Mouse (Mus musculus) intestine, embryonic 14.5 days (tissue): ENCODE measurements around the gene Slc37a1. TPM values are rescaled to one million over a fixed set of nuclear protein-coding genes. Genes with fewer than 3 reads are reported as not detected.

Source experiments
- ATAC-seq: fragments of 200-750 bp; cut with Nextera tagmentation; replicated peaks from 2 replicates; pipeline ENCODE4 v1.8.0; 2017; ENCODE audit warnings: low read depth, moderate number of reproducible peaks, moderate TSS enrichment, moderate library complexity; ENCODE audit not compliant: low FRiP score, low TSS enrichment
- DNase-seq: peaks from one replicate; pipeline ENCODE4 v3.0.0-alpha.2; 2018; ENCODE audit warnings: low spot score
- H3K27ac ChIP-seq: fragments of 300-500 bp; sonication (generic); 2 replicates; pipeline ENCODE4 v1.5.1; 2014; ENCODE audit warnings: low read depth, mild to moderate bottlenecking, control low read depth
- H3K27me3 ChIP-seq: fragments of 300-500 bp; sonication (generic); replicated peaks from 2 replicates; pipeline ENCODE4 v1.6.1; 2014; ENCODE audit warnings: low read length, control low read depth; ENCODE audit not compliant: control insufficient read depth, insufficient read depth
- H3K36me3 ChIP-seq: fragments of 300-500 bp; sonication (generic); 2 replicates; pipeline ENCODE4 v1.6.1; 2014; ENCODE audit warnings: low read length, control low read depth; ENCODE audit not compliant: control insufficient read depth, insufficient read depth
- H3K4me1 ChIP-seq: fragments of 300-500 bp; sonication (generic); replicated peaks from 2 replicates; pipeline ENCODE4 v1.6.1; 2014; ENCODE audit warnings: low read length, control low read depth, mixed read lengths; ENCODE audit not compliant: control insufficient read depth, insufficient read depth
- H3K4me2 ChIP-seq: fragments of 300-500 bp; sonication (generic); 2 replicates; pipeline ENCODE4 v1.6.1; 2014; ENCODE audit warnings: low read length
- H3K4me3 ChIP-seq: fragments of 300-500 bp; sonication (generic); 2 replicates; pipeline ENCODE4 v1.5.1; 2014; ENCODE audit warnings: low read depth, low read length, control low read depth, mixed read lengths
- H3K9ac ChIP-seq: fragments of 300-500 bp; sonication (generic); 2 replicates; pipeline ENCODE4 v1.6.1; 2014; ENCODE audit warnings: mild to moderate bottlenecking, low read length
- H3K9me3 ChIP-seq: fragments of 300-500 bp; sonication (generic); 2 replicates; pipeline ENCODE4 v1.6.1; 2016; ENCODE audit warnings: low read length, control low read depth; ENCODE audit not compliant: control insufficient read depth
- WGBS: fragments of 180-500 bp; shearing (Covaris S2); extraction: QIAGEN DNeasy Blood & Tissue Kit; methylation state at CpG from one replicate; pipeline ENCODE4 v1.1.7; 2014; 5-methylcytosine and 5-hydroxymethylcytosine counted together
- polyA plus RNA-seq: library from polyadenylated mRNA; unstranded; fragments of >200 nt; fragmentation: Nextera tagmentation; extraction: Ambion mirVana; gene quantifications from 2 replicates; pipeline ENCODE4 v1.2.1, GENCODE M21; 2014

Gene Slc37a1
- polyA plus RNA-seq, 1 experiment from 2014 or later: 14.7 TPM

GRCm38 (mm10) chr17:31303401-31303800, 16.8 kb downstream of the Slc37a1 start:
- 88% methylated on average over 4 of the region's 4 CpGs for WGBS
- no peak for DNase-seq
- no peaks in the 10 kb centered on the region for H3K36me3 ChIP-seq
- peaks cover 10% of the 10 kb centered on the region; the same call in 1 of the 2 replicates for H3K4me1 ChIP-seq
- H3K27ac ChIP-seq: no peak overlapping the region
- no peak overlapping the region for H3K4me3 ChIP-seq
- ATAC-seq: no peak
- no peak overlapping the region for H3K9ac ChIP-seq
- no peak overlapping the region for H3K4me2 ChIP-seq
- no peaks in the 10 kb centered on the region for H3K27me3 ChIP-seq
- no peaks in the 10 kb centered on the region for H3K9me3 ChIP-seq

GRCm38 (mm10) chr17:31304895-31305775, 18.5 kb downstream of the Slc37a1 start:
- Histone ChIP-seq H3K4me3 (no peak overlapping the region), H3K9ac (no peak overlapping the region), H3K9me3 (no peaks in the 10 kb centered on the region), H3K27me3 (no peaks in the 10 kb centered on the region), H3K36me3 (no peaks in the 10 kb centered on the region), H3K4me2 (no peak overlapping the region), H3K27ac (peak overlapping the region; percentile 74), H3K4me1 (peaks cover 7% of the 10 kb centered on the region)
- ATAC-seq: peak; percentile 85
- no peak for DNase-seq
- 38% methylated on average over 12 of the region's 12 CpGs for WGBS

DNA sequence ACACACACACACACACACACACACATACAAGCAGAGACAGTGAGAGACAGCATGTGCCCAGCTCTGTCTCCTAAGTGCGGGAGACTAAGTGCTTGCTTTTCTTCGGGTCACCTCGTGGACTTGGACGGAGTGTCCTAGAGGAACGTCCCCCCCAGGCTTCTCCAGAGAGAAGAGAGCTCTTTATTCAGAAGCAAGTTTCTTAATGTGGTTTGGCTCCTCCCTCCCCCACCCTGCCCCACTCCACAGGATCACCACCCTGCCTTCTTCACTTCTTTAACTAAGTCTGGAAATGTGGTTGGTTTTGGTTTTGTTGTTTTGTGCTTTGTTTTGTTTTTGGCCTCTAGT, 19.2 kb downstream of the Slc37a1 start:
- H3K9ac ChIP-seq: no peak overlapping the region
- 53% methylated on average over 5 of the region's 5 CpGs for WGBS
- DNase-seq (no peak), ATAC-seq (no peak)
- no peaks in the 10 kb centered on the region for H3K9me3 ChIP-seq
- peak overlapping the region; percentile 74 for H3K27ac ChIP-seq
- H3K27me3 ChIP-seq: no peaks in the 10 kb centered on the region
- no peaks in the 10 kb centered on the region for H3K36me3 ChIP-seq
- no peak overlapping the region for H3K4me2 ChIP-seq
- H3K4me1 ChIP-seq: peaks cover 7% of the 10 kb centered on the region
- H3K4me3 ChIP-seq: no peak overlapping the region

- Histone ChIP-seq H3K36me3 (no peaks in the 10 kb centered on the region), H3K4me1 (peaks cover 7% of the 10 kb centered on the region), H3K9ac (no peak overlapping the region), H3K9me3 (no peaks in the 10 kb centered on the region), H3K4me2 (no peak overlapping the region), H3K4me3 (no peak overlapping the region), H3K27ac (no peak overlapping the region), H3K27me3 (no peaks in the 10 kb centered on the region)
- 78% methylated on average over 3 of the region's 3 CpGs for WGBS
- DNase-seq: no peak
- no peak for ATAC-seq
These were observed 21.2 kb downstream of the Slc37a1 start for GRCm38 (mm10) chr17:31307756-31308155.

- peaks cover 7% of the 10 kb centered on the region for H3K4me1 ChIP-seq
- WGBS: 87% methylated on average over 7 of the region's 7 CpGs
- H3K27me3 ChIP-seq: no peaks in the 10 kb centered on the region
- ATAC-seq (0 out of 2 replicates have a peak, but pooled peaks have one; percentile 18), DNase-seq (no peak)
- no peak overlapping the region for H3K4me2 ChIP-seq
- no peak overlapping the region for H3K4me3 ChIP-seq
- H3K27ac ChIP-seq: no peak overlapping the region
- no peak overlapping the region for H3K9ac ChIP-seq
- H3K9me3 ChIP-seq: no peaks in the 10 kb centered on the region
- H3K36me3 ChIP-seq: no peaks in the 10 kb centered on the region
These were observed 21.8 kb downstream of the Slc37a1 start for GRCm38 (mm10) chr17:31308291-31308816.

DNA sequence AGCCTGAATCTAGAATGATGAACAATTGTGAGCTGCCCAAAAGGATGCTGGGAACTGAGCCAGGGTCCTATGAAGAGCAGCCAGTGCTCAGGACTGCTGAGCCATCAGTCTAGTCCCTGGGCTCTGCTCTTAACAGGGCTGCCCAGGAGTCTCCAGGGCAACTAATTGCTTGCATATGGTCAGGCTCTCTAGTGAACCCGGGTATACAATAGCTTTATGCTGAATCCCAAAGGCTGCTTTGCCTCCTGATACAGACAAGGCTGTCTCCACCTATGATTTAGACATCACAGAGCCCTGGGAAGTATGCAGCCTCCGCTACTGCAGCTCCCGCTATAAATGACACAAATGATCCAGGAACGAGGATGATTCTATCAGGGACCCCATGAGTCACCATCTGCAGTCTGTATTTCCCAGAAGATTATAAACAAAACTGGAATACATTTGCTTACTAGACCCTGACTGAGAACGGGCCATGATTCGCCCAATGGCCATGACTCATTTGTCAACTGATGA, 22.7 kb downstream of the Slc37a1 start:
- Histone ChIP-seq H3K9ac (no peak overlapping the region), H3K27ac (no peak overlapping the region), H3K4me3 (no peak overlapping the region), H3K4me2 (no peak overlapping the region), H3K9me3 (no peaks in the 10 kb centered on the region), H3K4me1 (peaks cover 7% of the 10 kb centered on the region), H3K27me3 (no peaks in the 10 kb centered on the region), H3K36me3 (no peaks in the 10 kb centered on the region)
- ATAC-seq: no peak
- 36% methylated on average over 6 of the region's 6 CpGs for WGBS
- DNase-seq: no peak

GRCm38 (mm10) chr17:31311047-31311446, 24.5 kb downstream of the Slc37a1 start:
- no peak overlapping the region for H3K4me3 ChIP-seq
- no peaks in the 10 kb centered on the region for H3K36me3 ChIP-seq
- no peak overlapping the region for H3K9ac ChIP-seq
- no peak overlapping the region for H3K4me2 ChIP-seq
- WGBS: 81% methylated on average over 9 of the region's 9 CpGs
- ATAC-seq (no peak), DNase-seq (no peak)
- H3K27ac ChIP-seq: no peak overlapping the region
- no peaks in the 10 kb centered on the region for H3K9me3 ChIP-seq
- peaks cover 8% of the 10 kb centered on the region; the same call in 1 of the 2 replicates for H3K4me1 ChIP-seq
- H3K27me3 ChIP-seq: no peaks in the 10 kb centered on the region

DNA sequence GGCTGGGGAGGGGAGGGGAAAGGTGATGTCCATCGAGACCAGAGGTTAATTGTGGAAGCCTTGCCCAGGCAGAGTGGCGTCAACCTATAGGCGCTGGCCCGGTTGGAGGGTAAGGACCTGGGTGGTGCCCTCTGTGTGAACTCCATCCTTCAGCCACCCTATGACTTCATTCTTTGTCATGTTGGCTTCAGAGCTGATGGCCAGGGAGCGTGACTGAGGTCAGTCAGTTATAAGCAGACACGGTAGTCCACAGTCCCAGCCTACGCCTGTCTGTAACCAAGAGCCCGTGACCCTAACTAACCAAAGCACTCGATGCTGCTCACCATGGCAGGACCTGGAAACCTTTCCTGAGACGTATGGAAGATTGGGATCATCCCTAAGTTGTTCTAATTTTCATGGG, 26.1 kb downstream of the Slc37a1 start:
- DNase-seq (no peak), ATAC-seq (no peak)
- Histone ChIP-seq H3K9me3 (no peaks in the 10 kb centered on the region), H3K27ac (no peak overlapping the region), H3K9ac (no peak overlapping the region), H3K27me3 (no peaks in the 10 kb centered on the region), H3K4me2 (no peak overlapping the region), H3K4me3 (no peak overlapping the region), H3K36me3 (no peaks in the 10 kb centered on the region), H3K4me1 (peaks cover 8% of the 10 kb centered on the region; the same call in 1 of the 2 replicates)
- 82% methylated on average over 10 of the region's 10 CpGs for WGBS
